Mouse (Mus musculus): ENCODE measurements around the gene Tbx10.

GRCm38 (mm10) chr19:3988066-3988465 is 4.5 kb upstream of the Tbx10 start:
- TF ChIP-seq EP300 (IDR thresholded peaks at IDR 0.05; ENCODE audit: low read depth), result no peak
- no peak for TF ChIP-seq CTCF (IDR thresholded peaks at IDR 0.05; ENCODE audit: low read depth)

All from liver, embryonic 14.5 days (tissue).